Mouse (Mus musculus): ENCODE data around the gene Inhbb. TPM values are rescaled to one million over a fixed set of nuclear protein-coding genes. Genes with fewer than 3 reads are reported as not detected.

Inhbb gene
- polyA plus RNA-seq, 1 experiment from 2014 or later, result 0.51 TPM

DNA sequence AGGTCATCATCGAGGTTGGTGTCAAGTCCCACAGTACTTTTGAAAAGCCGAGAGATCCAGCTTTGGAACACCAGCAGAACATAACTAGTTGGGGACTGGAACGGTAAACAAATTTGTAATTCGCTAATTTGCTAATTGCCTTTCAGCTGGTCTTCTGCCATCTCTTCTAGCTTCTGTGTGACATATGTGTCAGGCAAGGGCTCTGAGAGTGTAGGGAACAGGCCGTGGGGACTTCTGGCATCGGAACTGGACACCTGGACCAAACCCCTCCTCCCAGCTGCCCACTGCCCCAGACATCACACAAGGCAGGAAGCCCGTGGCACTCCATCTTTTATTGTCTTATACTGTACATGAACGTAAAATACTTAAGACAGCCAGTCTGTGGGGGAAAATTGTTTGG, 6.9 kb downstream of the Inhbb start:
- Histone ChIP-seq H3K27me3 (ENCODE audit: control insufficient read depth, insufficient read depth, low read length) (peaks cover 29% of the 10 kb centered on the region), H3K9me3 (ENCODE audit: control insufficient read depth, low read length) (no peaks in the 10 kb centered on the region), H3K4me1 (ENCODE audit: control insufficient read depth, insufficient read depth, low read length) (peaks cover 9% of the 10 kb centered on the region), H3K9ac (ENCODE audit: low read length) (no peak overlapping the region), H3K27ac (ENCODE audit: low read depth, low read length) (no peak overlapping the region), H3K4me2 (no peak overlapping the region), H3K36me3 (ENCODE audit: control insufficient read depth, insufficient read depth, low read length) (no peaks in the 10 kb centered on the region), H3K4me3 (ENCODE audit: low read depth, low read length) (no peak overlapping the region)
- 91% methylated on average over 8 of the region's 8 CpGs for WGBS
- no peak for ATAC-seq (ENCODE audit: low FRiP score)
- no peak for DNase-seq (ENCODE audit: low spot score, missing footprints)

DNA sequence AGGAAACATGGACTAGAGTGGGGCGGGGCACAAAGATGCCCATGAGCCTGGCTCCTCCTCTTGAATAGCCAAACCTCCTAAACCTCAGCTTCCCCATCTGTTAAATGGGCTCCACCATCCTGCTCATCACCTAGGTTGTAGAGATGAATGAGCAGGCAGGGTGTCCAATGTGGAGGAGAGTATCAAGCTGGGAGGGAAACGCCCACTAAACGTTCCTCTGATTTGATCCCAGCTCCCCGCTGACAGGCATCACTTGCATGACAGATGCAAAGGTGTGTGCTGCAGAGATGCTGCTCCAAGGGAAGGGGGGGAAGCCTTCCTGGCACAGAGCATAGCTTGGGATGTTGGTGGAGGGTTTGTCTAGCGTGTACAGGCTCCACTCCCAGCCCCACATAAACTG, 11.4 kb downstream of the Inhbb start:
- no peak overlapping the region for H3K27ac ChIP-seq (ENCODE audit: low read depth, low read length)
- no peak overlapping the region for H3K4me2 ChIP-seq

DNA sequence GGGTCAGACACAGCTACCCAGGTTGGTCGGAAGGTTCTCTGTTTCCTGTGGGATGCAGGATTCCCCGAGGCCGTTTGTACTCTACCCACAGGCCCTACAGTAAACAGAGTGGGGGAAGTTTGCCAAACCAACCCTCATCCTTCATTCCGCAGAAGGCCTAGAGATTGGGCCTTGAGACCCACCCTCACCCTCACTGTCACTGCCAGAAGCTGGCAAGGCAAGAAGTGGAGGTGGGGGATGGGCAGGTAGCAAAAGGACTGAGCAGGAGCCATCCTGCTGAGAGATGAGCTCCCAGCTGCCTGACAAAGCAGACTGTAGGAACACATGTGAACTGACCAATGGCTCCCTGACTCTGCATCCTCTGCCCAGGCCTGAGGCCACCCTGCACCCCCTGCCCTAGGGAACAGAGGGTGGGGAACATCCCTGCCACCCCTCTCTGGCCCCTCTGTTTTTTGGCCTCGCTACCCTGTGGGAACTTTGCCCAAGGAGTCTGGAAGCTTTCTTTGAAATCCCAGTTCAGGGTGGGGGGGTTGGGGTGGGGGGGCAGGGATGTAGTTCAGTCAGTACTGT, 12.4 kb downstream of the Inhbb start:
- ATAC-seq (ENCODE audit: low FRiP score) (peak; percentile 38; the same call in 1 of the 2 replicates), DNase-seq (ENCODE audit: low spot score, missing footprints) (no peak)
- no peaks in the 10 kb centered on the region for H3K9me3 ChIP-seq (ENCODE audit: control insufficient read depth, low read length)
- H3K27me3 ChIP-seq (ENCODE audit: control insufficient read depth, insufficient read depth, low read length), result no peaks in the 10 kb centered on the region
- no peak overlapping the region for H3K9ac ChIP-seq (ENCODE audit: low read length)
- 65% methylated on average over 5 of the region's 5 CpGs for WGBS
- H3K4me1 ChIP-seq (ENCODE audit: control insufficient read depth, insufficient read depth, low read length), result no peaks in the 10 kb centered on the region
- no peak overlapping the region for H3K4me2 ChIP-seq
- no peak overlapping the region for H3K4me3 ChIP-seq (ENCODE audit: low read depth, low read length)
- H3K36me3 ChIP-seq (ENCODE audit: control insufficient read depth, insufficient read depth, low read length), result no peaks in the 10 kb centered on the region
- no peak overlapping the region for H3K27ac ChIP-seq (ENCODE audit: low read depth, low read length)

More for the DNA sequence above, 11.4 kb downstream of the Inhbb start:
- no peaks in the 10 kb centered on the region for H3K9me3 ChIP-seq (ENCODE audit: control insufficient read depth, low read length)
- H3K9ac ChIP-seq (ENCODE audit: low read length), result no peak overlapping the region
- H3K4me1 ChIP-seq (ENCODE audit: control insufficient read depth, insufficient read depth, low read length), result no peaks in the 10 kb centered on the region
- H3K27me3 ChIP-seq (ENCODE audit: control insufficient read depth, insufficient read depth, low read length), result no peaks in the 10 kb centered on the region; the same call in 1 of the 2 replicates
- no peak for DNase-seq (ENCODE audit: low spot score, missing footprints)
- H3K36me3 ChIP-seq (ENCODE audit: control insufficient read depth, insufficient read depth, low read length), result no peaks in the 10 kb centered on the region
- no peak overlapping the region for H3K4me3 ChIP-seq (ENCODE audit: low read depth, low read length)
- ATAC-seq (ENCODE audit: low FRiP score), result no peak
- WGBS, result 84% methylated on average over 5 of the region's 5 CpGs

DNA sequence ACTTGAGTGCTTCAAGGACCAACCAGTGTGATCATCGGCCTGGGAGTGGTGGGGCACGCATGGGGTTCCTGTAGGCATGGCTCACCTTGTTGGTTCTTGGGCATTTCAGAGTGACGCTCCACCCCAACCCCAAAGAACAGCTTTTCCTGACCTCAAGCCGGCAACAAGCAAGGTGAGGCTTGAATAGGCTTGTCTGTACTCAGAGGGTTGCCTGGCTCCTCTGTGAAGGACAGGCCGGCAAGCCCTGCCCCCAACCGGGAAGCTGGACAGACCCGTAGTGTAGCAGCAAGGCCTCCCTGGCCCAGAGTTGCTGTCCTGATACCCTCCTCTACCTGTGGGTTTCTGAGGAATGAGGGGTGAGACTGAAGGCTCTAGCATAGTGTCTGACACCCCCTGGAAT, 12.9 kb downstream of the Inhbb start:
- no peaks in the 10 kb centered on the region for H3K4me1 ChIP-seq (ENCODE audit: control insufficient read depth, insufficient read depth, low read length)
- H3K4me2 ChIP-seq, result no peak overlapping the region
- no peak for DNase-seq (ENCODE audit: low spot score, missing footprints)
- no peak overlapping the region for H3K9ac ChIP-seq (ENCODE audit: low read length)
- no peak overlapping the region for H3K27ac ChIP-seq (ENCODE audit: low read depth, low read length)
- H3K27me3 ChIP-seq (ENCODE audit: control insufficient read depth, insufficient read depth, low read length), result no peaks in the 10 kb centered on the region
- 74% methylated on average over 7 of the region's 7 CpGs for WGBS
- H3K36me3 ChIP-seq (ENCODE audit: control insufficient read depth, insufficient read depth, low read length), result no peaks in the 10 kb centered on the region
- no peaks in the 10 kb centered on the region for H3K9me3 ChIP-seq (ENCODE audit: control insufficient read depth, low read length)
- ATAC-seq (ENCODE audit: low FRiP score), result no peak
- H3K4me3 ChIP-seq (ENCODE audit: low read depth, low read length), result no peak overlapping the region

DNA sequence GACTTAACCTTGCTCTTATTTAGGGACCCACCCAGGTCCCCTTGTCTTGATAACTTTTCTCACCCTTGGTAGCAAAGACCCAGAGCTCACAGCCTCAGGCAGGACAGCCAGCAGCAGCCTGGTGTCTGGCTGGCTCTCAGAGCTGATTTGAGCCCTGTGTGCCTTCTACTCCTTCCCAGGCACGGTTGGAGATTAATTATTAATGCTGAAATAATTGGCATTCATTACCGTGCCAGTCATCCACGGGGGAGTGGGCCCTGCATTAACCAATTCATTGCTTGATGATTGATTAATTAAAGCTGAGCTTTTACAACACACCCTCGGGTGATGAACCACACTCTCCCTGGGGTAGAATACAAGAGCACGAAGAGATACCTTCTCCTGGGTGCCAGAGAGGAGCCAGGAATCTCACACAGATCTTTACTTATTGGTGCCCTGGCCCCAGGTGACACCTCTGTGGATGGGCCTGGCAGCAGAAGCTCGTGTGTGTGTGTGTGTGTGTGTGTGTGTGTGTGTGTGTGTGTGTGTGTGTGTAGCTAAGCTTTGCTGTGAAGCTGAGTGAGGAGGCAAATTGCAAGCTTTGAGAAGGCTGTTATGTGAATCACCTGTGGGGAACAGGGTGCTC, 14.2 kb downstream of the Inhbb start:
- 0 out of 2 replicates have a peak, but pooled peaks have one; percentile 22 for ATAC-seq (ENCODE audit: low FRiP score)
- DNase-seq (ENCODE audit: low spot score, missing footprints), result no peak
- no peaks in the 10 kb centered on the region for H3K4me1 ChIP-seq (ENCODE audit: control insufficient read depth, insufficient read depth, low read length)
- no peaks in the 10 kb centered on the region for H3K27me3 ChIP-seq (ENCODE audit: control insufficient read depth, insufficient read depth, low read length)
- H3K36me3 ChIP-seq (ENCODE audit: control insufficient read depth, insufficient read depth, low read length), result no peaks in the 10 kb centered on the region
- WGBS, result 64% methylated on average over 6 of the region's 6 CpGs
- H3K9me3 ChIP-seq (ENCODE audit: control insufficient read depth, low read length), result no peaks in the 10 kb centered on the region
- no peak overlapping the region for H3K4me2 ChIP-seq
- H3K27ac ChIP-seq (ENCODE audit: low read depth, low read length), result no peak overlapping the region
- no peak overlapping the region for H3K4me3 ChIP-seq (ENCODE audit: low read depth, low read length)
- H3K9ac ChIP-seq (ENCODE audit: low read length), result no peak overlapping the region

DNA sequence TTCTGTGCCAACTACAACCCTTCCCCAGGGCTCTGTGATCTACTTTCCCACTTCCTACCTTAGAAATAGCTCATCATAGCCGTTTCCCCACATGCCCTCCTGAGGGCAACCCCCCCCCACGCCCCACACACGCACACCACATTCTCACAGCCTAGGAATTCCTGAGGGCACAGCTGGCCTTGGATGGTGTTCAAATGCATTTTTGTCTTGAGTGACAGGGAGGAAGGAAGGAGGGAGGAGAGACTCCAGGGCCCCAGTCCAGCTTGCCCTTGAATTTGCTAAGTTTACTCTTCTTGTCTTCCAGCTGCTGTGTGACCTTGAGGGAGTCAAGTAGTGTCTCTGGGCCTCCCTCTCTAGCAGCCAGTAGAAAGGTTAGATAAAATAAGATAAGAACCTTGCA, 17.2 kb downstream of the Inhbb start:
- Histone ChIP-seq H3K36me3 (ENCODE audit: control insufficient read depth, insufficient read depth, low read length) (no peaks in the 10 kb centered on the region), H3K4me1 (ENCODE audit: control insufficient read depth, insufficient read depth, low read length) (no peaks in the 10 kb centered on the region), H3K9me3 (ENCODE audit: control insufficient read depth, low read length) (no peaks in the 10 kb centered on the region), H3K27me3 (ENCODE audit: control insufficient read depth, insufficient read depth, low read length) (no peaks in the 10 kb centered on the region), H3K4me2 (no peak overlapping the region), H3K4me3 (ENCODE audit: low read depth, low read length) (no peak overlapping the region), H3K27ac (ENCODE audit: low read depth, low read length) (no peak overlapping the region), H3K9ac (ENCODE audit: low read length) (no peak overlapping the region)
- WGBS, result 72% methylated on average over 3 of the region's 3 CpGs
- ATAC-seq (ENCODE audit: low FRiP score), result no peak
- no peak for DNase-seq (ENCODE audit: low spot score, missing footprints)

- Histone ChIP-seq H3K27me3 (ENCODE audit: control insufficient read depth, insufficient read depth, low read length) (no peaks in the 10 kb centered on the region), H3K4me1 (ENCODE audit: control insufficient read depth, insufficient read depth, low read length) (no peaks in the 10 kb centered on the region), H3K9me3 (ENCODE audit: control insufficient read depth, low read length) (no peaks in the 10 kb centered on the region), H3K9ac (ENCODE audit: low read length) (no peak overlapping the region), H3K4me2 (no peak overlapping the region), H3K27ac (ENCODE audit: low read depth, low read length) (no peak overlapping the region), H3K4me3 (ENCODE audit: low read depth, low read length) (no peak overlapping the region), H3K36me3 (ENCODE audit: control insufficient read depth, insufficient read depth, low read length) (no peaks in the 10 kb centered on the region)
- no peak for DNase-seq (ENCODE audit: low spot score, missing footprints)
- no peak for ATAC-seq (ENCODE audit: low FRiP score)
- WGBS, result 85% methylated on average over 4 of the region's 4 CpGs
Measured at GRCm38 (mm10) chr1:119404341-119404740, 17.7 kb downstream of the Inhbb start.

- Histone ChIP-seq H3K27me3 (ENCODE audit: control insufficient read depth, insufficient read depth, low read length) (no peaks in the 10 kb centered on the region), H3K9ac (ENCODE audit: low read length) (no peak overlapping the region), H3K4me1 (ENCODE audit: control insufficient read depth, insufficient read depth, low read length) (no peaks in the 10 kb centered on the region), H3K4me3 (ENCODE audit: low read depth, low read length) (no peak overlapping the region), H3K4me2 (no peak overlapping the region), H3K9me3 (ENCODE audit: control insufficient read depth, low read length) (no peaks in the 10 kb centered on the region), H3K27ac (ENCODE audit: low read depth, low read length) (no peak overlapping the region), H3K36me3 (ENCODE audit: control insufficient read depth, insufficient read depth, low read length) (no peaks in the 10 kb centered on the region)
- ATAC-seq (ENCODE audit: low FRiP score) (no peak), DNase-seq (ENCODE audit: low spot score, missing footprints) (no peak)
- 82% methylated on average over 4 of the region's 4 CpGs for WGBS
Measured at GRCm38 (mm10) chr1:119401249-119401648, 20.8 kb downstream of the Inhbb start.

DNA sequence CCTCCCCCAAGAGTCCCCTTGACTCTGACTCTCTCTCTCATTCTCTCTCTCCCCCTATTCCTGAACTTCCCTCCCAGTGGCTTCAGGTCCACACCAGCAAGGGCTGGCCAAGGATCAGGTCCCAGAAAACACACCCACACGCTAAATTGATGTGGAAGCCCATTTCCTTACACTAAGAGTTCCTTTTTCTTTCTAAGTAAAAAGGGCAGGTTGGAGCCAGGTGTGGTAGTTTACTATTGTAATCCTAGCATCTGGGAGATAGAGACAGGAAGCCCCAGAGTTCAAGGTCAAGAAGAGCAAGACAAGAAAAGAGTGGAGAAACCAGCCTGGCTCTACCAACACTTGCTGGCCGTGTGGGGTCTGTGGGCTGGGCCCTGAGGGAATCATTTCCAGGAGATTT, 23.4 kb downstream of the Inhbb start:
- no peak for ATAC-seq (ENCODE audit: low FRiP score)
- Histone ChIP-seq H3K27me3 (ENCODE audit: control insufficient read depth, insufficient read depth, low read length) (no peaks in the 10 kb centered on the region), H3K36me3 (ENCODE audit: control insufficient read depth, insufficient read depth, low read length) (no peaks in the 10 kb centered on the region), H3K4me3 (ENCODE audit: low read depth, low read length) (no peak overlapping the region), H3K27ac (ENCODE audit: low read depth, low read length) (no peak overlapping the region), H3K9ac (ENCODE audit: low read length) (no peak overlapping the region), H3K9me3 (ENCODE audit: control insufficient read depth, low read length) (no peaks in the 10 kb centered on the region), H3K4me1 (ENCODE audit: control insufficient read depth, insufficient read depth, low read length) (no peaks in the 10 kb centered on the region), H3K4me2 (no peak overlapping the region)
- 70% methylated on average over 2 of the region's 2 CpGs for WGBS
- DNase-seq (ENCODE audit: low spot score, missing footprints), result no peak
